Mouse (Mus musculus) heart, embryonic 16.5 days (tissue): ENCODE results near the gene 4933402N03Rik. TPM values are rescaled to one million over a fixed set of nuclear protein-coding genes. Genes with fewer than 3 reads are reported as not detected.

ENCODE experiments used
- ATAC-seq: fragments of 200-750 bp; cut with Nextera tagmentation; replicated peaks from 2 replicates; pipeline ENCODE4 v1.8.0; 2017; ENCODE audit warnings: moderate number of reproducible peaks; ENCODE audit not compliant: insufficient read depth, low FRiP score; ENCODE audit errors: extremely low read depth
- H3K27ac ChIP-seq: fragments of 300-500 bp; sonication (generic); 2 replicates; pipeline ENCODE4 v1.5.1; 2014; ENCODE audit warnings: mild to moderate bottlenecking, low read length, control low read depth, moderate library complexity
- H3K27me3 ChIP-seq: fragments of 300-500 bp; sonication (generic); 2 replicates; pipeline ENCODE4 v1.6.1; 2014; ENCODE audit warnings: low read length, mixed read lengths; ENCODE audit not compliant: control insufficient read depth, insufficient read depth
- H3K36me3 ChIP-seq: fragments of 300-500 bp; sonication (generic); 2 replicates; pipeline ENCODE4 v1.6.1; 2014; ENCODE audit not compliant: control insufficient read depth, insufficient read depth
- H3K4me1 ChIP-seq: fragments of 300-500 bp; sonication (generic); 2 replicates; pipeline ENCODE4 v1.6.1; 2014; ENCODE audit warnings: low read length, mixed read lengths; ENCODE audit not compliant: control insufficient read depth, insufficient read depth
- H3K4me2 ChIP-seq: fragments of 300-500 bp; sonication (generic); 2 replicates; pipeline ENCODE4 v1.6.1; 2014; ENCODE audit warnings: low read depth, mild to moderate bottlenecking, control low read depth, low read length
- H3K4me3 ChIP-seq: fragments of 300-500 bp; sonication (generic); 2 replicates; pipeline ENCODE4 v1.5.1; 2014; ENCODE audit warnings: mild to moderate bottlenecking, control low read depth, low read length
- H3K9ac ChIP-seq: fragments of 300-500 bp; sonication (generic); 2 replicates; pipeline ENCODE4 v1.6.1; 2014; ENCODE audit warnings: low read length, control low read depth
- H3K9me3 ChIP-seq: fragments of 300-500 bp; sonication (generic); replicated peaks from 2 replicates; pipeline ENCODE4 v1.6.1; 2016; ENCODE audit warnings: low read length; ENCODE audit not compliant: control insufficient read depth
- WGBS: fragments of 180-500 bp; shearing (Covaris S2); extraction: QIAGEN DNeasy Blood & Tissue Kit; methylation state at CpG from one replicate; pipeline ENCODE4 v1.1.7; 2014; 5-methylcytosine and 5-hydroxymethylcytosine counted together
- polyA plus RNA-seq: library from polyadenylated mRNA; unstranded; fragments of >200 nt; fragmentation: Nextera tagmentation; extraction: Ambion mirVana; gene quantifications from 2 replicates; pipeline ENCODE4 v1.2.1, GENCODE M21; 2015

Gene 4933402N03Rik
- polyA plus RNA-seq, 1 experiment from 2014 or later: not detected

DNA sequence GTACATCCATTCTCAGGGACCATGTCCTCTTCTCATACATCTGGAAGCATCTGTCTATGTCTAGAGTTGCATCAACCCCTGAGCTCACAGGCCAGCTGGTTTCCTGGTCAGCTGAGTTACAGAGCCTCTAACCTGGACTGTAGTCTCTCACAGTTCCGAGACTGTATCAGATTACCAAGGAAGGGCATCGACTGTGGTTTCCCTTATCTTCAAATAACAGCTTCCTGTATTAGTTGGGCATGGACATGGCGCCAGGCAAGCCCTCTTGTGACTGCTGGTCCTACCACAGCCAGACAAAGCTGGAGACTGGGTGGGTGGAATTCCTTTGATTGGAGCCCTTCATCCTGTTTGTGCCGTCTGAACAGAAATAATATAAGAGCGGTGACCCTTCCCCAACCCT lies 6.9 kb upstream of the 4933402N03Rik start:
- no peak for ATAC-seq
- Histone ChIP-seq H3K36me3 (no peaks in the 10 kb centered on the region), H3K4me3 (no peak overlapping the region), H3K9me3 (no peaks in the 10 kb centered on the region), H3K4me2 (no peak overlapping the region), H3K27ac (no peak overlapping the region), H3K4me1 (peaks cover 4% of the 10 kb centered on the region; the same call in 1 of the 2 replicates), H3K9ac (no peak overlapping the region), H3K27me3 (no peaks in the 10 kb centered on the region)
- WGBS: 57% methylated on average over 5 of the region's 5 CpGs

DNA sequence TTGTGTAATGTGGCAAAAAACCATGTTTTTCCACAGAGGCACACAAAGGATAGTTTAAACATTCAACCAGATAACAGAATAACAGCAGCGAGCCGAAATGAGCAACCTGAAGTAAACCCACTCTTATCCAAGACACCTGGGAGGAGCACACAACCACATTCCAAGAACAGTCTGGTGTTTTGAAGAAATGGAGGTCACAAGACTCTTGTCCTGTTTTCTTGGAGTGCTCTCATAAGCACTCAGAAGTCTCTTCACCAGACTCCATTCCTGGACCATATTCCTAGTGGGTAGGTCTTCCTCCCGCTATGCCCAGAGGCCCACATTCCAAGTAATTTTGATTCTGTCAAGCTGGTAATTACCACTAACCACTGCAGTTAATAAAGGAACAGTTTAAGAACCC lies 4.1 kb upstream of the 4933402N03Rik start:
- no peak overlapping the region for H3K4me3 ChIP-seq
- H3K9me3 ChIP-seq: no peaks in the 10 kb centered on the region
- H3K36me3 ChIP-seq: no peaks in the 10 kb centered on the region
- no peak for ATAC-seq
- no peaks in the 10 kb centered on the region for H3K27me3 ChIP-seq
- no peak overlapping the region for H3K27ac ChIP-seq
- no peak overlapping the region for H3K9ac ChIP-seq
- 72% methylated on average over 3 of the region's 3 CpGs for WGBS
- H3K4me2 ChIP-seq: no peak overlapping the region
- peaks cover 4% of the 10 kb centered on the region; the same call in 1 of the 2 replicates for H3K4me1 ChIP-seq

DNA sequence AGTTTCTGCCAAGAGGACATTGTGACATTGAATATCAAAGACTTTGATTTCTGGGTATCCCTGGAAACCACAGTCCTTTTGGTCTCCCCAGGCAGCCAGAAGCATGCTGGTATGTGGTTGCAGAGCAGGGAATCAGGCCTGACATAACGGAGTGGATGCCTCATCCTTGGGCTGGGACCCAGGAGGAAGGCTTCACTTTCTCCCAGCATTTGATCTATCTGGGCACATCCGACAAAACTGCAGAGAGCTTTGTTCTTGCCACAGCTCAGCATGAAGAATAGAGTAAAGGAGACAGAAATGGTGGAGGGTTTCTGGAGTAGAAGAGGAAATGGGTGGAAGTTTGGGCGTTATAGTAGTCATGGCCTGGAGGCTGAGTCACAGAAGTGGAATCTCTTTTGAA lies 12.9 kb downstream of the 4933402N03Rik start:
- no peak overlapping the region for H3K4me2 ChIP-seq
- H3K9me3 ChIP-seq: peaks cover under 1% of the 10 kb centered on the region; the same call in 1 of the 2 replicates
- H3K36me3 ChIP-seq: no peaks in the 10 kb centered on the region
- 57% methylated on average over 3 of the region's 3 CpGs for WGBS
- H3K27me3 ChIP-seq: no peaks in the 10 kb centered on the region
- no peak for ATAC-seq
- H3K27ac ChIP-seq: no peak overlapping the region
- no peak overlapping the region for H3K9ac ChIP-seq
- no peaks in the 10 kb centered on the region for H3K4me1 ChIP-seq
- no peak overlapping the region for H3K4me3 ChIP-seq

DNA sequence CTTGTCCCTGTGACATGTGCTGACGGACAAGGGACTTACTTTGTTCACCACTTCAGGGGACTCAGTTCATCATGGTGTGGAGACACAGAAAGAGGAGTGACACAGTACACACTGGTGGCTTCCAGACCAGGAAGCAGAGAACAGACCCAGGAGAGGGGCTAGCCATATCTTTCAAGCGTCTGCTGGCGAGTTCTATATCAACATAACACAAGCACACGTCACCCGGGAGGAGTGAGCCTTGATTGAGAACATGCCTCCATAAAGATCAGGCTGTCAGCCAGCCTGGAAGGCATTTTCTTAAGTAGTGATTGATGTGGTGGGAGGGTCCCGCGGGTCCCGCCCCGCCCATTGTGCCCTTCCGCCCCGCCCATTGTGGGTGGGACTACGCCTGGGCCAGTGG lies 16.1 kb downstream of the 4933402N03Rik start:
- H3K36me3 ChIP-seq: no peaks in the 10 kb centered on the region
- no peaks in the 10 kb centered on the region for H3K4me1 ChIP-seq
- H3K27ac ChIP-seq: no peak overlapping the region
- 39% methylated on average over 12 of the region's 12 CpGs for WGBS
- peak; percentile 49; the same call in 1 of the 2 replicates for ATAC-seq
- no peak overlapping the region for H3K4me2 ChIP-seq
- no peak overlapping the region for H3K9ac ChIP-seq
- no peaks in the 10 kb centered on the region for H3K9me3 ChIP-seq
- no peak overlapping the region for H3K4me3 ChIP-seq
- no peaks in the 10 kb centered on the region for H3K27me3 ChIP-seq

DNA sequence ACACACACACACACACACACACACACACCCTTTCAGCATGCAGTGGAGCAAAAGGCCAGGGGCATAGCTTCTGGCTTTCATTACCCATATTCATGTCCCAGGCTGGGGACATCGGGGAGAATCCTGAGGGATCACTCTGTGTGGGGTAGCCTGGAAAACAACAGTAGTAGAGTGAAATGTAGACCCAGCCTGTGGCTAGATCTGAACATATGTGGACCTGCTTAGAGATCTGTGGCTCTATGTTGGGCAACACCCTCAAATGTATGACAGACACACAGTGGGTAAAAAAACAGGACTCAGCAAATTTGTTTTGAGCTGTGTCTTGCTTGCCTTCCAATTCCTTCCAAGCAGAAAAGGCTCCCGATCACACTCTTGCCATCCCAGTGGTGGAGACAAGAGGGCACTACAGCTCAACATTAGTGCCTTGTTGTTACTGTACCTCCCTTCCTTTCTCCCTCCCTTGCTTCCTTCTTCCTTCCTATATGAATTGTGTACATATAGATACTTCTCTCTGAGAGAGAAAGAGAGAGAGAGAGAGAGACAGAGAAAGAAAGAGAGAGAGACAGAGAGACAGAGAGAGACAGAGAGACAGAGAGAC lies 23.8 kb downstream of the 4933402N03Rik start:
- Histone ChIP-seq H3K9me3 (no peaks in the 10 kb centered on the region; the same call in 1 of the 2 replicates), H3K27ac (no peak overlapping the region), H3K4me3 (no peak overlapping the region), H3K4me1 (no peaks in the 10 kb centered on the region), H3K4me2 (no peak overlapping the region), H3K36me3 (no peaks in the 10 kb centered on the region), H3K9ac (no peak overlapping the region), H3K27me3 (no peaks in the 10 kb centered on the region; the same call in 1 of the 2 replicates)
- ATAC-seq: no peak
- WGBS: 76% methylated on average over 2 of the region's 2 CpGs

DNA sequence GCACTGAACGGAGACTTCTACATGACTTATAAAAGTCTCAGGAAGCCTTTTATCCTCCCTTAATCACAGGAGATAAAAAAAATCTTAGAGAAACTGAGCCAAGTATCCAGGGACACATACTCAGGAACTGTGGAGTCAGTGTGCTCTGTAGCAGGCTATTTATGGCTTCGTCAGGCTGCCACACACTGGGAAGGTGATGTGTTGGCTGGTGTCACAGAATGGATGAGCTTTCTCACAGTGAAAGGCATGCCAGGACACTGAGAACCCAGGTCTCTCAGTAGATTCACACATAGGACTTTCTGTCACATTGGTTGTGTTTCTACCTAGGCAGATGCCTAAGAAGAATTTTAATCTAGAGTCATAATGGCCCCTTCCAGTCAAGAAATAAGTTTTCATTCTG lies 31.7 kb downstream of the 4933402N03Rik start:
- peak overlapping the region; percentile 62; the same call in 1 of the 2 replicates for H3K27ac ChIP-seq
- no peaks in the 10 kb centered on the region for H3K9me3 ChIP-seq
- H3K9ac ChIP-seq: no peak overlapping the region
- no peaks in the 10 kb centered on the region; the same call in 1 of the 2 replicates for H3K27me3 ChIP-seq
- H3K36me3 ChIP-seq: no peaks in the 10 kb centered on the region
- peaks cover 6% of the 10 kb centered on the region for H3K4me1 ChIP-seq
- no peak overlapping the region for H3K4me3 ChIP-seq
- H3K4me2 ChIP-seq: no peak overlapping the region
- no peak for ATAC-seq
- WGBS: 56% methylated on average over 2 of the region's 2 CpGs

DNA sequence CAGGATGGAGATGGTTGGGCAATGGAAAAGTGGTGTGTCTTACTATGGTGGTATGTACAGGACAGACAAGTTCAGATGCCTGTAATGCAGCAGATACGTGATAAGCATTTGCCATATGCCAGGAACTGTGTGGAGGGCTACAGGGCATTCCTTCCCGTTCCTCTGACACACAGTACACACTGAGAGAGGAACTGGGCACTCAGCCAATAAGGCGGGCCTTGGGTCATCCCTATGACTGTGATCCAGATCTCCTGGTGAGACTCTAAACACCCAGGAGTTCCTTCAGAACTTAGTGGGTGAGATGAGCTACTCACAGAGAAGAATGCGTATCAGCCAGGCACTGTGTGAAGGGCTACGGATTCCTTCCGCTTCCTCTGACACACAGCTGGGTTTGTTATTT lies 32.4 kb downstream of the 4933402N03Rik start:
- Histone ChIP-seq H3K4me3 (no peak overlapping the region), H3K4me1 (peaks cover 6% of the 10 kb centered on the region), H3K9ac (no peak overlapping the region), H3K27me3 (no peaks in the 10 kb centered on the region; the same call in 1 of the 2 replicates), H3K36me3 (no peaks in the 10 kb centered on the region), H3K9me3 (no peaks in the 10 kb centered on the region), H3K27ac (peak overlapping the region; percentile 62; the same call in 1 of the 2 replicates), H3K4me2 (no peak overlapping the region)
- WGBS: 41% methylated on average over 6 of the region's 6 CpGs
- no peak for ATAC-seq

DNA sequence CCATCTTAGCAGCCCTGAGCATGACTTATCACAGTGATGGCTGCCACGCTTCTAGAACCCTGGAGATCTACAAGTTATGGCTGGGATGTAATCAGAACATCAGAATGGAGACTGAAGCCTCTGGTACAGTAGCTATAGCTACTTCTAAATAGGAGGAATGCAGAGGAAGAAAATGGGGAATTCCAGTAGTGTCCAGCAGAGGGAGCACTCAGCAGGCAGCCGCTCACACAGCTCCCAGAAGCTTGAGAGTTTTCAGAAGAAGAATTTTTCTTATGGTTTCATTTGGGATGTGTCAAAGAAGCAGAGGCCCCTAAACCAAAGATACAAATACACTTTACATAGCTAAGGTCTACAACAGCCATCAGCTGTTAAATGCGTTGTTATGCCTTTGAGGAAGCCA lies 33.6 kb downstream of the 4933402N03Rik start:
- no peaks in the 10 kb centered on the region; the same call in 1 of the 2 replicates for H3K27me3 ChIP-seq
- 28% methylated on average over 3 of the region's 3 CpGs for WGBS
- peaks cover 6% of the 10 kb centered on the region for H3K4me1 ChIP-seq
- no peaks in the 10 kb centered on the region for H3K36me3 ChIP-seq
- no peak overlapping the region for H3K4me3 ChIP-seq
- H3K9ac ChIP-seq: no peak overlapping the region
- ATAC-seq: no peak
- H3K27ac ChIP-seq: no peak overlapping the region
- H3K4me2 ChIP-seq: no peak overlapping the region
- no peaks in the 10 kb centered on the region for H3K9me3 ChIP-seq
